Mouse (Mus musculus): ENCODE measurements around the gene Iqschfp. TPM values are rescaled to one million over a fixed set of nuclear protein-coding genes. Genes with fewer than 3 reads are reported as not detected.

The Iqschfp gene
- polyA plus RNA-seq, 1 experiment from 2014 or later = 7.6 TPM

- no peaks in the 10 kb centered on the region for H3K4me1 ChIP-seq (ENCODE audit: control insufficient read depth, insufficient read depth, low read length)
- no peak overlapping the region for H3K4me3 ChIP-seq (replicated peaks; ENCODE audit: low read depth, low read length)
- H3K9me3 ChIP-seq (ENCODE audit: control insufficient read depth, low read length) = no peaks in the 10 kb centered on the region
- WGBS = 76% methylated on average over 4 of the region's 4 CpGs
- no peak overlapping the region for H3K27ac ChIP-seq (replicated peaks; ENCODE audit: low read depth, low read length)
- DNase-seq = no peak
- H3K27me3 ChIP-seq (ENCODE audit: control insufficient read depth, insufficient read depth, low read length) = no peaks in the 10 kb centered on the region
- no peak overlapping the region for H3K9ac ChIP-seq (replicated peaks; ENCODE audit: low read length)
- H3K4me2 ChIP-seq (ENCODE audit: low read length) = no peak overlapping the region
- no peak for ATAC-seq (ENCODE audit: low FRiP score, low TSS enrichment)
- no peaks in the 10 kb centered on the region for H3K36me3 ChIP-seq (ENCODE audit: control insufficient read depth, insufficient read depth, low read length)
Observed at GRCm38 (mm10) chr3:68246154-68246553, 354.1 kb downstream of the Iqschfp start.

- no peak for ATAC-seq (ENCODE audit: low FRiP score, low TSS enrichment)
- Histone ChIP-seq H3K27me3 (ENCODE audit: control insufficient read depth, insufficient read depth, low read length) (no peaks in the 10 kb centered on the region), H3K4me3 (replicated peaks; ENCODE audit: low read depth, low read length) (no peak overlapping the region), H3K4me2 (ENCODE audit: low read length) (no peak overlapping the region), H3K9ac (replicated peaks; ENCODE audit: low read length) (no peak overlapping the region), H3K4me1 (ENCODE audit: control insufficient read depth, insufficient read depth, low read length) (no peaks in the 10 kb centered on the region), H3K9me3 (ENCODE audit: control insufficient read depth, low read length) (no peaks in the 10 kb centered on the region), H3K36me3 (ENCODE audit: control insufficient read depth, insufficient read depth, low read length) (no peaks in the 10 kb centered on the region), H3K27ac (replicated peaks; ENCODE audit: low read depth, low read length) (no peak overlapping the region)
- DNase-seq = no peak
- 77% methylated on average over 2 of the region's 2 CpGs for WGBS
Observed at GRCm38 (mm10) chr3:68250589-68250988, 358.6 kb downstream of the Iqschfp start.

GRCm38 (mm10) chr3:68252335-68252734 is 360.3 kb downstream of the Iqschfp start:
- Histone ChIP-seq H3K27ac (replicated peaks; ENCODE audit: low read depth, low read length) (no peak overlapping the region), H3K4me3 (replicated peaks; ENCODE audit: low read depth, low read length) (no peak overlapping the region), H3K4me1 (ENCODE audit: control insufficient read depth, insufficient read depth, low read length) (no peaks in the 10 kb centered on the region), H3K36me3 (ENCODE audit: control insufficient read depth, insufficient read depth, low read length) (no peaks in the 10 kb centered on the region), H3K9ac (replicated peaks; ENCODE audit: low read length) (no peak overlapping the region), H3K9me3 (ENCODE audit: control insufficient read depth, low read length) (no peaks in the 10 kb centered on the region), H3K27me3 (ENCODE audit: control insufficient read depth, insufficient read depth, low read length) (no peaks in the 10 kb centered on the region), H3K4me2 (ENCODE audit: low read length) (no peak overlapping the region)
- no peak for DNase-seq
- WGBS = 36% methylated on average over 1 of the region's 1 CpGs
- no peak for ATAC-seq (ENCODE audit: low FRiP score, low TSS enrichment)

- no peak overlapping the region for H3K4me2 ChIP-seq (ENCODE audit: low read length)
- H3K9me3 ChIP-seq (ENCODE audit: control insufficient read depth, low read length) = no peaks in the 10 kb centered on the region
- no peak overlapping the region for H3K27ac ChIP-seq (replicated peaks; ENCODE audit: low read depth, low read length)
- DNase-seq (no peak), ATAC-seq (ENCODE audit: low FRiP score, low TSS enrichment) (no peak)
- H3K9ac ChIP-seq (replicated peaks; ENCODE audit: low read length) = no peak overlapping the region
- no peak overlapping the region for H3K4me3 ChIP-seq (replicated peaks; ENCODE audit: low read depth, low read length)
- WGBS = 83% methylated on average over 6 of the region's 6 CpGs
- no peaks in the 10 kb centered on the region for H3K4me1 ChIP-seq (ENCODE audit: control insufficient read depth, insufficient read depth, low read length)
- H3K36me3 ChIP-seq (ENCODE audit: control insufficient read depth, insufficient read depth, low read length) = no peaks in the 10 kb centered on the region
- H3K27me3 ChIP-seq (ENCODE audit: control insufficient read depth, insufficient read depth, low read length) = no peaks in the 10 kb centered on the region
Observed at GRCm38 (mm10) chr3:68262304-68262703, 370.3 kb downstream of the Iqschfp start.

GRCm38 (mm10) chr3:68267905-68268304 is 375.9 kb downstream of the Iqschfp start:
- no peaks in the 10 kb centered on the region for H3K4me1 ChIP-seq (ENCODE audit: control insufficient read depth, insufficient read depth, low read length)
- no peaks in the 10 kb centered on the region for H3K9me3 ChIP-seq (ENCODE audit: control insufficient read depth, low read length)
- no peak overlapping the region for H3K9ac ChIP-seq (replicated peaks; ENCODE audit: low read length)
- H3K27ac ChIP-seq (replicated peaks; ENCODE audit: low read depth, low read length) = no peak overlapping the region
- H3K4me2 ChIP-seq (ENCODE audit: low read length) = no peak overlapping the region
- no peaks in the 10 kb centered on the region for H3K36me3 ChIP-seq (ENCODE audit: control insufficient read depth, insufficient read depth, low read length)
- no peak for ATAC-seq (ENCODE audit: low FRiP score, low TSS enrichment)
- H3K4me3 ChIP-seq (replicated peaks; ENCODE audit: low read depth, low read length) = no peak overlapping the region
- no peak for DNase-seq
- 88% methylated on average over 4 of the region's 4 CpGs for WGBS
- no peaks in the 10 kb centered on the region for H3K27me3 ChIP-seq (ENCODE audit: control insufficient read depth, insufficient read depth, low read length)

GRCm38 (mm10) chr3:68269251-68269650 is 377.2 kb downstream of the Iqschfp start:
- no peak overlapping the region for H3K9ac ChIP-seq (replicated peaks; ENCODE audit: low read length)
- no peaks in the 10 kb centered on the region for H3K4me1 ChIP-seq (ENCODE audit: control insufficient read depth, insufficient read depth, low read length)
- H3K36me3 ChIP-seq (ENCODE audit: control insufficient read depth, insufficient read depth, low read length) = no peaks in the 10 kb centered on the region
- no peak for ATAC-seq (ENCODE audit: low FRiP score, low TSS enrichment)
- no peak overlapping the region for H3K4me2 ChIP-seq (ENCODE audit: low read length)
- H3K4me3 ChIP-seq (replicated peaks; ENCODE audit: low read depth, low read length) = no peak overlapping the region
- DNase-seq = no peak
- WGBS = 89% methylated on average over 4 of the region's 4 CpGs
- no peak overlapping the region for H3K27ac ChIP-seq (replicated peaks; ENCODE audit: low read depth, low read length)
- H3K27me3 ChIP-seq (ENCODE audit: control insufficient read depth, insufficient read depth, low read length) = no peaks in the 10 kb centered on the region
- no peaks in the 10 kb centered on the region for H3K9me3 ChIP-seq (ENCODE audit: control insufficient read depth, low read length)

GRCm38 (mm10) chr3:68270246-68270645 is 378.2 kb downstream of the Iqschfp start:
- 79% methylated on average over 6 of the region's 6 CpGs for WGBS
- no peak for ATAC-seq (ENCODE audit: low FRiP score, low TSS enrichment)

GRCm38 (mm10) chr3:68271457-68271856 is 379.4 kb downstream of the Iqschfp start:
- Histone ChIP-seq H3K4me1 (ENCODE audit: control insufficient read depth, insufficient read depth, low read length) (no peaks in the 10 kb centered on the region), H3K4me3 (replicated peaks; ENCODE audit: low read depth, low read length) (no peak overlapping the region), H3K9me3 (ENCODE audit: control insufficient read depth, low read length) (no peaks in the 10 kb centered on the region), H3K36me3 (ENCODE audit: control insufficient read depth, insufficient read depth, low read length) (no peaks in the 10 kb centered on the region), H3K27ac (replicated peaks; ENCODE audit: low read depth, low read length) (no peak overlapping the region), H3K4me2 (ENCODE audit: low read length) (no peak overlapping the region), H3K9ac (replicated peaks; ENCODE audit: low read length) (no peak overlapping the region), H3K27me3 (ENCODE audit: control insufficient read depth, insufficient read depth, low read length) (no peaks in the 10 kb centered on the region)
- 33% methylated on average over 3 of the region's 3 CpGs for WGBS
- no peak for DNase-seq
- ATAC-seq (ENCODE audit: low FRiP score, low TSS enrichment) = no peak

More at GRCm38 (mm10) chr3:68270246-68270645, 378.2 kb downstream of the Iqschfp start:
- Histone ChIP-seq H3K27me3 (ENCODE audit: control insufficient read depth, insufficient read depth, low read length) (no peaks in the 10 kb centered on the region), H3K9ac (replicated peaks; ENCODE audit: low read length) (no peak overlapping the region), H3K36me3 (ENCODE audit: control insufficient read depth, insufficient read depth, low read length) (no peaks in the 10 kb centered on the region), H3K4me1 (ENCODE audit: control insufficient read depth, insufficient read depth, low read length) (no peaks in the 10 kb centered on the region), H3K27ac (replicated peaks; ENCODE audit: low read depth, low read length) (no peak overlapping the region; the same call in 1 of the 2 replicates), H3K4me3 (replicated peaks; ENCODE audit: low read depth, low read length) (no peak overlapping the region), H3K9me3 (ENCODE audit: control insufficient read depth, low read length) (no peaks in the 10 kb centered on the region), H3K4me2 (ENCODE audit: low read length) (no peak overlapping the region)
- DNase-seq = no peak

- 72% methylated on average over 3 of the region's 3 CpGs for WGBS
- no peaks in the 10 kb centered on the region for H3K4me1 ChIP-seq (ENCODE audit: control insufficient read depth, insufficient read depth, low read length)
- no peak for ATAC-seq (ENCODE audit: low FRiP score, low TSS enrichment)
- H3K9ac ChIP-seq (replicated peaks; ENCODE audit: low read length) = no peak overlapping the region
- H3K27me3 ChIP-seq (ENCODE audit: control insufficient read depth, insufficient read depth, low read length) = no peaks in the 10 kb centered on the region
- DNase-seq = no peak
- H3K27ac ChIP-seq (replicated peaks; ENCODE audit: low read depth, low read length) = no peak overlapping the region
- no peak overlapping the region for H3K4me2 ChIP-seq (ENCODE audit: low read length)
- no peaks in the 10 kb centered on the region for H3K36me3 ChIP-seq (ENCODE audit: control insufficient read depth, insufficient read depth, low read length)
- no peaks in the 10 kb centered on the region for H3K9me3 ChIP-seq (ENCODE audit: control insufficient read depth, low read length)
- H3K4me3 ChIP-seq (replicated peaks; ENCODE audit: low read depth, low read length) = no peak overlapping the region
Observed at GRCm38 (mm10) chr3:68271881-68272280, 379.8 kb downstream of the Iqschfp start.

All from midbrain, embryonic 14.5 days (tissue).